Mouse (Mus musculus): ENCODE measurements at regions not wholly inside any gene's neighbourhood (a gene's known extent, or its start where the extent isn't known, plus 50 kb on each side); places are given as distances from the start of the nearest gene placed in this dataset.
"Not testable (repeated sequence)": the region's sequence is repeated elsewhere in the genome, so short reads cannot be mapped to it uniquely, and the experiment has no call there.

DNA sequence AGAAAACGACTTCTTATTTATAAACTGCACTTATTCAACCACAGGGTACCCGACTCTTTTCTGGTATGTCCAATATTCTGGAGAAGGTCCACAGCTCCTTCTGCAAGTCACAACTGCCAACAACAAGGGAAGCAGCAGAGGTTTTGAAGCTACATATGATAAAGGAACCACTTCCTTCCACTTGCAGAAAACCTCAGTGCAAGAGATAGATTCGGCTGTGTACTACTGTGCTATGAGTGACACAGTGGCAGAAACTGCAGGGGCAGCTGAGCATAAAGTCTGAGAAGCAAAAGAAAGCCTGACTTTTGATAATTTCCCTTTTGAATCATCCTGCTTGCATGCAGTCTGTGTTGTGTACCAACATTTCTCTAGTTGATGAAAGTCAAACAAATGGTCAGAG lies 231.1 kb upstream of the Olfr1507 start:
- H3K27ac ChIP-seq (ENCODE audit: low read depth); H3K4me3 ChIP-seq (ENCODE audit: low read depth, low read length); H3K27me3 ChIP-seq (ENCODE audit: control insufficient read depth, insufficient read depth, low read length); DNase-seq (ENCODE audit: low spot score); ATAC-seq (ENCODE audit: insufficient read depth, low read depth); H3K9me3 ChIP-seq (replicated peaks; ENCODE audit: control insufficient read depth, low read length); H3K36me3 ChIP-seq (replicated peaks; ENCODE audit: control insufficient read depth, insufficient read depth, low read length); H3K9ac ChIP-seq (replicated peaks; ENCODE audit: low read depth, low read length); H3K4me1 ChIP-seq (ENCODE audit: control insufficient read depth, insufficient read depth); H3K4me2 ChIP-seq (ENCODE audit: low read depth, low read length): not testable (repeated sequence)
- 44% methylated on average over 2 of the region's 3 CpGs for WGBS

DNA sequence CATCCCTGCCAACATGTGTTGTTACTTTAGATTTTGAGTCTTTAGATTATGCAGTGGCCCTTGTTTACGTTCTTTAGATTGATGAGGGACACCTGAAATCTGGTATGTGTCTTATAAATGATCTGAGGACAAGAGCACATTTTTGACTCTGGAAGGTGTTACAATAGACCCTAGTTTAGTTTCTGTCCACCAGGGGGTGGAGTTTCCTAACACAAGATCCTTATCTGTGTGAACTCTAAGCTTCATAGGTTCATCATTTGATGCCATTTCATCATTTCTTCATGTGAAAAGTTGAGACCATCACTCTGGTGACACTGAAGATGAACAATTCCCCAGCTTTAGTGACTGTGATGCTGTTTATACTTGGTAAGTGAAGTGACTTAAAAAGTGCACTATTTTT lies 229.4 kb upstream of the Olfr1507 start:
- not testable (repeated sequence) for DNase-seq (ENCODE audit: low spot score); H3K27me3 ChIP-seq (ENCODE audit: control insufficient read depth, insufficient read depth, low read length); ATAC-seq (ENCODE audit: insufficient read depth, low read depth); H3K4me2 ChIP-seq (ENCODE audit: low read depth, low read length); H3K4me1 ChIP-seq (ENCODE audit: control insufficient read depth, insufficient read depth); H3K9ac ChIP-seq (replicated peaks; ENCODE audit: low read depth, low read length); H3K9me3 ChIP-seq (replicated peaks; ENCODE audit: control insufficient read depth, low read length); H3K27ac ChIP-seq (ENCODE audit: low read depth); H3K4me3 ChIP-seq (ENCODE audit: low read depth, low read length); H3K36me3 ChIP-seq (replicated peaks; ENCODE audit: control insufficient read depth, insufficient read depth, low read length)
- WGBS = 44% methylated on average over 1 of the region's 1 CpGs

DNA sequence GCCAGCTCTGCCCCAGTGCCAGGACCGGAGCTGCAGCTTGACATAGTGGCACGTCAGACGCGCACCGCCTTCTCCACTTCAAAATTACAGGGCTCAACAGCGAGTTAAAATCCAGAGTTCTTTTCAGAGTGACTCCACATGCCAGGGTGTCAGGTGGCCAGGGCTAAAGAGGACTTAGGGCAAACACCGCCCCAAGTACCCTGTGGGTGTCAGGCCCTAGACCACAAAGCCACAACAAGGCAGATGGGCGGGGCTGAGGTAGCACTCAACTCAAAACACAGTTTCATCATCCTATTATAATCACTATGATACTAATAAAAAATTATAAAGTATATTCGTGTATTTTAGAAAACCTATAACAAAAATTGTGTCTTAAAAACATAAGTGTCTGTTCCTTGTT lies 225.1 kb upstream of the Olfr1507 start:
- 78% methylated on average over 9 of the region's 9 CpGs for WGBS
- no peaks in the 10 kb centered on the region for H3K4me1 ChIP-seq (ENCODE audit: control insufficient read depth, insufficient read depth)
- no peak for DNase-seq (ENCODE audit: low spot score)
- no peaks in the 10 kb centered on the region for H3K36me3 ChIP-seq (replicated peaks; ENCODE audit: control insufficient read depth, insufficient read depth, low read length)
- no peak overlapping the region for H3K4me3 ChIP-seq (ENCODE audit: low read depth, low read length)
- no peak for TF ChIP-seq EP300 (IDR thresholded peaks at IDR 0.05; ENCODE audit: low read depth)
- TF ChIP-seq CTCF (IDR thresholded peaks at IDR 0.05; ENCODE audit: low read depth) = no peak
- 0 out of 2 replicates have a peak, but pooled peaks cover 3% of the 10 kb centered on the region for H3K9me3 ChIP-seq (replicated peaks; ENCODE audit: control insufficient read depth, low read length)
- H3K27ac ChIP-seq (ENCODE audit: low read depth) = no peak overlapping the region
- no peak overlapping the region for H3K4me2 ChIP-seq (ENCODE audit: low read depth, low read length)
- H3K27me3 ChIP-seq (ENCODE audit: control insufficient read depth, insufficient read depth, low read length) = no peaks in the 10 kb centered on the region
- H3K9ac ChIP-seq (replicated peaks; ENCODE audit: low read depth, low read length) = no peak overlapping the region
- no peak for ATAC-seq (ENCODE audit: insufficient read depth, low read depth)

DNA sequence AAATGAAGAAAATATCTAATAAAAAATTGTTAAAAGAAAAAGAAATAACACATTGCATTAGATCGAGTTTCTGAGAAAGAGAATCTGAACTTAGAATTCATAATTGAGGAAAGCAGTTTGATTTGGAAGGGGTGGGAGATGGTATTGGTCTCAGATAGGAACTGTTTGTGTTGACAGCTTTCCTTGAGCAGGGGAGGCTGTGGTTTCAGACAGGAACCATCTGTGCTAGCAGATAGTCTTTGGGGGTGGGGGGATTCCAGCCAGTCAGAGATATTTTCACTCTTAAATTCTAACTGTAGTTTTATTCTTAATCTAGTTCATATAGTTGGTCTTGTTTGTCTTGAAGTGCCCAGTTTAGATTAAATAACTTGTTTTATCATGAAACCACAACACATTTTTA lies 205.3 kb upstream of the Olfr1507 start:
- not testable (repeated sequence) for ATAC-seq (ENCODE audit: insufficient read depth, low read depth); H3K36me3 ChIP-seq (replicated peaks; ENCODE audit: control insufficient read depth, insufficient read depth, low read length); DNase-seq (ENCODE audit: low spot score); H3K27ac ChIP-seq (ENCODE audit: low read depth); H3K4me2 ChIP-seq (ENCODE audit: low read depth, low read length); H3K27me3 ChIP-seq (ENCODE audit: control insufficient read depth, insufficient read depth, low read length); H3K4me1 ChIP-seq (ENCODE audit: control insufficient read depth, insufficient read depth); H3K4me3 ChIP-seq (ENCODE audit: low read depth, low read length); H3K9ac ChIP-seq (replicated peaks; ENCODE audit: low read depth, low read length); H3K9me3 ChIP-seq (replicated peaks; ENCODE audit: control insufficient read depth, low read length)
- 53% methylated on average over 1 of the region's 1 CpGs for WGBS

GRCm38 (mm10) chr14:52683636-52684035 lies 188.1 kb upstream of the Olfr1507 start:
- not testable (repeated sequence) for H3K27me3 ChIP-seq (ENCODE audit: control insufficient read depth, insufficient read depth, low read length); H3K27ac ChIP-seq (ENCODE audit: low read depth); DNase-seq (ENCODE audit: low spot score); H3K36me3 ChIP-seq (replicated peaks; ENCODE audit: control insufficient read depth, insufficient read depth, low read length); H3K9me3 ChIP-seq (replicated peaks; ENCODE audit: control insufficient read depth, low read length); H3K4me2 ChIP-seq (ENCODE audit: low read depth, low read length); H3K4me3 ChIP-seq (ENCODE audit: low read depth, low read length); H3K9ac ChIP-seq (replicated peaks; ENCODE audit: low read depth, low read length); H3K4me1 ChIP-seq (ENCODE audit: control insufficient read depth, insufficient read depth); ATAC-seq (ENCODE audit: insufficient read depth, low read depth)
- WGBS = no CpG with 5 or more reads among the region's 1 CpGs

GRCm38 (mm10) chr14:52654355-52654754 lies 158.8 kb upstream of the Olfr1507 start:
- ATAC-seq (ENCODE audit: insufficient read depth, low read depth) (no peak), DNase-seq (ENCODE audit: low spot score) (no peak)
- Histone ChIP-seq H3K27ac (ENCODE audit: low read depth) (no peak overlapping the region), H3K36me3 (replicated peaks; ENCODE audit: control insufficient read depth, insufficient read depth, low read length) (no peaks in the 10 kb centered on the region), H3K4me1 (ENCODE audit: control insufficient read depth, insufficient read depth) (no peaks in the 10 kb centered on the region), H3K9me3 (replicated peaks; ENCODE audit: control insufficient read depth, low read length) (no peaks in the 10 kb centered on the region), H3K4me3 (ENCODE audit: low read depth, low read length) (no peak overlapping the region), H3K4me2 (ENCODE audit: low read depth, low read length) (no peak overlapping the region), H3K27me3 (ENCODE audit: control insufficient read depth, insufficient read depth, low read length) (no peaks in the 10 kb centered on the region), H3K9ac (replicated peaks; ENCODE audit: low read depth, low read length) (no peak overlapping the region)
- TF ChIP-seq CTCF (IDR thresholded peaks at IDR 0.05; ENCODE audit: low read depth) (no peak), EP300 (IDR thresholded peaks at IDR 0.05; ENCODE audit: low read depth) (no peak)
- WGBS = 58% methylated on average over 6 of the region's 6 CpGs

Data from heart, postnatal 0 days (tissue).